Mouse (Mus musculus) MEL (cell line): ENCODE measurements at regions not wholly inside any gene's neighbourhood (a gene's known extent, or its start where the extent isn't known, plus 50 kb on each side); places are given as distances from the start of the nearest gene placed in this dataset.

Experiments
- CHD1 ChIP-seq: IDR thresholded peaks from 2 replicates; pipeline ENCODE4 v1.6.1; 2012; ENCODE audit warnings: low read depth, mild to moderate bottlenecking, inconsistent platforms, low read length, improper control_type of control experiment
- CTCF ChIP-seq, 3 experiments: IDR thresholded peaks in 2 of 3; conservative IDR thresholded peaks in 1 of 3; 2 replicates each; pipeline ENCODE4 v1.5.1; 2011 to 2012; ENCODE audit warnings: low read length in 3 of 3, low read depth in 2 of 3, mild to moderate bottlenecking in 2 of 3, improper control_type of control experiment in 1 of 3, inconsistent platforms in 1 of 3, mixed read lengths in 1 of 3, moderate library complexity in 1 of 3; ENCODE audit not compliant: control insufficient read depth in 1 of 3, insufficient read depth in 1 of 3, poor library complexity in 1 of 3, severe bottlenecking in 1 of 3
- E2F4 ChIP-seq: IDR thresholded peaks from 2 replicates; pipeline ENCODE4 v1.6.1; 2011; ENCODE audit warnings: low read depth, low read length, improper control_type of control experiment, borderline replicate concordance
- ELF1 ChIP-seq: IDR thresholded peaks from 2 replicates; pipeline ENCODE4 v1.6.1; 2014; ENCODE audit warnings: low read depth, mild to moderate bottlenecking, inconsistent platforms, low read length, improper control_type of control experiment, moderate library complexity
- EP300 ChIP-seq, 2 experiments: IDR thresholded peaks; 2 replicates each; pipeline ENCODE4 v1.6.1; 2011; ENCODE audit warnings: improper control_type of control experiment in 2 of 2, low read length in 2 of 2, low read depth in 1 of 2, mild to moderate bottlenecking in 1 of 2
- JUND ChIP-seq: IDR thresholded peaks from 2 replicates; pipeline ENCODE4 v1.6.1; 2011; ENCODE audit warnings: low read depth, mild to moderate bottlenecking, improper control_type of control experiment, low read length
- KAT2A ChIP-seq: conservative IDR thresholded peaks from 2 replicates; pipeline ENCODE4 v1.6.1; 2012; ENCODE audit warnings: low read depth, low read length, improper control_type of control experiment, inconsistent platforms
- NELFE ChIP-seq: IDR thresholded peaks from 2 replicates; pipeline ENCODE4 v1.6.1; 2011; ENCODE audit warnings: low read depth, low read length, improper control_type of control experiment
- POLR2A ChIP-seq, 2 experiments: IDR thresholded peaks; 2 replicates each; pipeline ENCODE4 v1.6.1; 2011 to 2012; ENCODE audit warnings: low read length in 2 of 2, mild to moderate bottlenecking in 2 of 2, control low read depth in 1 of 2, improper control_type of control experiment in 1 of 2, low read depth in 1 of 2, moderate library complexity in 1 of 2; ENCODE audit not compliant: control insufficient read depth in 1 of 2, insufficient read depth in 1 of 2, poor library complexity in 1 of 2
- POLR2AphosphoS2 ChIP-seq: IDR thresholded peaks from 2 replicates; pipeline ENCODE4 v1.6.1; 2011; ENCODE audit warnings: low read length, improper control_type of control experiment
- RCOR1 ChIP-seq: IDR thresholded peaks from 2 replicates; pipeline ENCODE4 v1.6.1; 2012; ENCODE audit warnings: low read depth, mild to moderate bottlenecking, inconsistent platforms, low read length, improper control_type of control experiment
- TAL1 ChIP-seq: IDR thresholded peaks from 2 replicates; pipeline ENCODE4 v1.6.1; 2012; ENCODE audit warnings: mild to moderate bottlenecking, inconsistent platforms, low read length, moderate library complexity, mixed read lengths
- TBP ChIP-seq: IDR thresholded peaks from 2 replicates; pipeline ENCODE4 v1.8.0; 2011; ENCODE audit warnings: low read depth, low read length, improper control_type of control experiment
- ZMIZ1 ChIP-seq: IDR thresholded peaks from 2 replicates; pipeline ENCODE4 v1.6.1; 2012; ENCODE audit warnings: low read depth, mild to moderate bottlenecking, inconsistent platforms, low read length, improper control_type of control experiment, moderate library complexity

DNA sequence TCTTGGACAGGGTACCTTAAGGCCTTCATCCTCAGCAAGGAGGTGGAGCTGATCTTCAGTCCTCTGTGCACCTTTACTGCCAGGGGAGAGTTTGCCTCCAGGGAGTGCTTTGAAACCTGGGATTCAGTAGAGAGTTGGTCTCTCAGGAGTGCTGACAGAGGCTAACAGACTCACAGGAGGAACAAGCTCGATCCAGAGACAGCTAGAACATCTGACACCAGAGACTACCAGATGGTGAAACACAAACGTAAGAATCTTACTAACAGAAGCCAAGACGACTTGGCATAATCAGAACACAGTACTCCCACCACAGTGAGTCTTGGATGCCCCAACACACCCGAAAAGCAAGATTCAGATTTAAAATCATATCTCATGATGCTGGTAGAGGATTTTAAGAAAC, 372.3 kb downstream of the Rfpl4b start:
- no peak for TF ChIP-seq POLR2A (IDR thresholded peaks at IDR 0.05; ENCODE audit: control insufficient read depth in 1 of 2, insufficient read depth in 1 of 2, low read depth in 1 of 2, low read length in 2 of 2, poor library complexity in 1 of 2)
- TF ChIP-seq EP300 (IDR thresholded peaks at IDR 0.05; ENCODE audit: low read depth in 1 of 2, low read length in 2 of 2): no peak
- no peak for TF ChIP-seq POLR2AphosphoS2
- no peak for TF ChIP-seq NELFE
- TF ChIP-seq ZMIZ1: no peak
- TF ChIP-seq CTCF (IDR thresholded peaks at IDR 0.05 in 2 of 3, conservative IDR thresholded peaks at IDR 0.05 in 1 of 3; ENCODE audit: control insufficient read depth in 1 of 3, insufficient read depth in 1 of 3, low read depth in 2 of 3, low read length in 3 of 3, poor library complexity in 1 of 3, severe bottlenecking in 1 of 3): no peak
- no peak for TF ChIP-seq CHD1
- TF ChIP-seq ELF1: no peak
- TF ChIP-seq E2F4: no peak
- no peak for TF ChIP-seq JUND
- TF ChIP-seq RCOR1: no peak
- TF ChIP-seq TAL1: no peak
- no peak for TF ChIP-seq TBP
- TF ChIP-seq KAT2A: no peak
